Mouse (Mus musculus) C2C12 (cell line): ENCODE results near the gene Mef2a. TPM values are rescaled to one million over a fixed set of nuclear protein-coding genes. Genes with fewer than 3 reads are reported as not detected.

Experiments used
- H3K27me3 ChIP-seq: one replicate; pipeline ENCODE4 v1.6.1; 2011; ENCODE audit not compliant: control insufficient read depth, insufficient read depth, insufficient read length
- H3K36me3 ChIP-seq: one replicate; pipeline ENCODE4 v1.6.1; 2011; ENCODE audit not compliant: control insufficient read depth, insufficient read depth
- H3K4me3 ChIP-seq: one replicate; pipeline ENCODE4 v1.5.1; 2011; ENCODE audit warnings: mild to moderate bottlenecking, control low read depth; ENCODE audit not compliant: poor library complexity, insufficient read depth, severe bottlenecking
- H3K79me2 ChIP-seq: one replicate; pipeline ENCODE4 v1.6.1; 2011; ENCODE audit not compliant: control insufficient read depth, insufficient read depth
- H3K79me3 ChIP-seq: one replicate; pipeline ENCODE4 v1.6.1; 2011; ENCODE audit warnings: low read depth, control low read depth
- H3ac ChIP-seq: one replicate; pipeline ENCODE3; 2011; ENCODE audit warnings: low read depth; ENCODE audit not compliant: control insufficient read depth, insufficient read length
- CEBPB ChIP-seq: IDR thresholded peaks from one replicate; pipeline ENCODE4 v1.6.1; 2011; ENCODE audit warnings: low read depth, mild to moderate bottlenecking, control low read depth, moderate library complexity
- CTCF ChIP-seq: IDR thresholded peaks from one replicate; pipeline ENCODE4 v1.5.1; 2011; ENCODE audit not compliant: control insufficient read depth, insufficient read depth, insufficient read length
- FOSL1 ChIP-seq: IDR thresholded peaks from one replicate; pipeline ENCODE4 v1.8.0; 2011; ENCODE audit warnings: mild to moderate bottlenecking, low read length; ENCODE audit not compliant: poor library complexity, insufficient read depth, severe bottlenecking
- MAX ChIP-seq: IDR thresholded peaks from one replicate; pipeline ENCODE4 v1.6.1; 2011; ENCODE audit warnings: mild to moderate bottlenecking, control low read depth
- MYOD1 ChIP-seq: IDR thresholded peaks from one replicate; pipeline ENCODE4 v1.6.1; 2011; ENCODE audit warnings: low read depth; ENCODE audit not compliant: control insufficient read depth, insufficient read length
- MYOG ChIP-seq: IDR thresholded peaks from one replicate; pipeline ENCODE4 v1.6.1; 2011; ENCODE audit not compliant: control insufficient read depth, insufficient read length; ENCODE audit errors: extremely low read depth
- USF1 ChIP-seq: IDR thresholded peaks from one replicate; pipeline ENCODE4 v1.6.1; 2011; ENCODE audit warnings: low read depth, mild to moderate bottlenecking, control low read depth, moderate library complexity
- polyA plus RNA-seq: library from polyadenylated mRNA; unstranded; fragments of >200 nt; fragmentation: generic; extraction: Trizol; gene quantifications from one replicate; pipeline ENCODE4 v1.2.1, GENCODE M21; 2012; ENCODE audit warnings: missing spikeins

Mef2a gene
- polyA plus RNA-seq, 1 experiment: 14.8 TPM

DNA sequence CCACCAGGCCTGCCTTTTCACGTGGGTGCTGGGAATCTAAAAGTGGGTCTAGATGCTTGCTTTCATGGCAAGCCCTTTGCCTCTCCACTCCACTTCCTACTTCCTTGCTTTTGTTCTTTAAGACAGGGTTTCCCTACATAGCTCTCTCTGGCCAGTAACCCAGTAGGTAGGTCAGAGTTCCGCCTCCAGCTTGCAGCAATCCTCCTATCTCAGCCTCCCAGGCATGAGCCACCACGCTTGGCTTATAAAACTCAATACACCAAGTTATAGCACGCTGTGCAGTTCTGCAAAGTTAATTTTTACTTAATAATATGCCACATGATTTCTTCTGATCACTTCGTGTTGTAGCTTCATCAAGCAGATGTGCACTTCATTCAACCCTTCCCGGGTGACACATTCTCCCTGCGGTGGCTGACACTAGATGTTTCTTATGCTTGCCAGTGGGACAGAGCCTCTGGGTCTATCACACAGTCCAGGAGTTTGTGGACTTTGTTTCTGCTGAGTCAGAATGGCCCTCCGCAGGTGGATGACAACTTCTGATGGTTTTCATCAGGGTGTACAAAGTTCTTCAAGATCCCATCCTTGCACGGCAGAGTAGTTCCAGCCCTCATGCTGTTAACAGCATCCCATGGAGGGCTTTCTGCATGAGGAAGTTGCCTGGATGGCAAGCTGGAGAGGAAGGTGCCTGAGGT is 166.8 kb downstream of the Mef2a start:
- Histone ChIP-seq H3ac (no peak overlapping the region), H3K27me3 (no peaks in the 10 kb centered on the region), H3K4me3 (no peak overlapping the region), H3K36me3 (no peaks in the 10 kb centered on the region), H3K79me2 (no peaks in the 10 kb centered on the region), H3K79me3 (no peaks in the 10 kb centered on the region)
- TF ChIP-seq MYOG (no peak), MYOD1 (no peak), USF1 (no peak), CEBPB (no peak), MAX (no peak), FOSL1 (no peak)

DNA sequence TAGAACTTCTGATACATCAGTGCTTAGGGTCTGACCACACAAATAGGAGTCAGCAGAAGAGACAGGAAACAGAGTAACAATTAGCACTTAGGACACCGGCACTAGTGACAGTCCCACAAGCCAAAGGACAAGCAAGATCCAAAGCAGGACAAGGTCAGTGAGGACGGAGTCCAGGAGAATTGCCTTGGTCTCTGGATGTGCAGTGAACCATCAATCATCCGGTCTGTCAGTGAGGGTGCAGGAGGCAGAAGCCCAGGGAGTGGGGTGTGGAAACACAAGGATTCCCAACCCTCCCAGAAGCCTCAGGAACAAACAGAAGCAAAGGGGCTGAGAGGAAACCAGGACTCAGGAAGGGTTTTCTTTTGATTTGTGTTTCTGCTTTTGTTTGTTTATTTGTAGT is 169.0 kb downstream of the Mef2a start:
- TF ChIP-seq CEBPB (no peak), USF1 (no peak), FOSL1 (no peak), MYOD1 (no peak), MYOG (no peak), MAX (no peak), CTCF (no peak)
- Histone ChIP-seq H3K27me3 (no peaks in the 10 kb centered on the region), H3ac (no peak overlapping the region), H3K4me3 (no peak overlapping the region), H3K79me2 (no peaks in the 10 kb centered on the region), H3K79me3 (no peaks in the 10 kb centered on the region), H3K36me3 (no peaks in the 10 kb centered on the region)

DNA sequence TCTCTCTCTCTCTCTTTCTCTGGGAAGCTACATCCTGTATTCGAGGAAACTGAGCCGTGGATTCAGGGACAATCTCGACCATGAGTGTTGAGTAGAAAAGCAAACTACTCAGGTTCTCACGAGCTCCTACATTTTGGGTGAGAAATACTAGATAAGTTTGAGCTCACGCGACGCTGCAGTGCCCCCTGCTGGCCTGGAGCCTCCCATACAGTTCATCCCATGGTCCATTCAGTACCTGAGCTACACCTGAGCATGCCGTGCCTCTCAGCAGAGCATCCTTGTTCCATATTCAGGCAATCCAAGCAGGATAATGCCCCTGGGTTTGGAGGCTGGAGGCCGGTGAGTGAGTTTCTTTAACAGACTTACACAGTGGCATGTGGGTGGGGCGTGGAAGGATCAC is 173.2 kb downstream of the Mef2a start:
- Histone ChIP-seq H3K79me2 (no peaks in the 10 kb centered on the region), H3K27me3 (no peaks in the 10 kb centered on the region), H3K36me3 (no peaks in the 10 kb centered on the region), H3K4me3 (no peak overlapping the region), H3ac (no peak overlapping the region), H3K79me3 (no peaks in the 10 kb centered on the region)
- TF ChIP-seq FOSL1: no peak
- TF ChIP-seq CTCF: peak; percentile 64

DNA sequence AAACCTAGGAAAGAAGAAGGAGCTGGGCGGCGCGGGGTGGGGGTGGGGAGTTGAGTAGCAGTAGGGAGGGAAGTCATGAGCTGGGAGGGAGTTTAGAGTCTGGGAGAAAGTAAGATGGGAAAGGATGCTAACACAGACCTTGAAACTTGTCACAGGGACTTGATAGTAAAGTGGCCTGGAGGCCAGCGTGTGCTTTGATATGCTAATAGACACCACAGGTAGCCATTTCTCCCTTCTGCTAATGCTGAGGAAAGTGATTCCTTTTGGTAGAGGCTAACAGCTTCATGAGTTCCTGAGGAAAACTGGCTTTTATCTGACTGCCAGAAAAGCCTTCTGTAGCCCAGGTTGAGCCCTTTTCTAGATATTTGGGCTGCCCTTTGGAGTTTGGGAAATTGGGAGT is 188.9 kb downstream of the Mef2a start:
- Histone ChIP-seq H3K4me3 (no peak overlapping the region), H3ac (no peak overlapping the region), H3K36me3 (no peaks in the 10 kb centered on the region), H3K79me3 (no peaks in the 10 kb centered on the region), H3K27me3 (peaks cover 4% of the 10 kb centered on the region), H3K79me2 (no peaks in the 10 kb centered on the region)
- TF ChIP-seq MAX (no peak), MYOD1 (no peak), USF1 (no peak), CTCF (no peak), FOSL1 (no peak), MYOG (no peak), CEBPB (no peak)

Other genes with a start within 250 kb of the Mef2a start
- 2.6 TPM for gene Lysmd4, start 150.3 kb downstream of the Mef2a start, polyA plus RNA-seq